Mouse (Mus musculus) spleen, adult 12 weeks (tissue): ENCODE measurements around the gene Atp11c.

Source experiments
- DNase-seq: peaks from one replicate; pipeline ENCODE4 v3.0.0; 2022; ENCODE audit warnings: low spot score

Atp11c gene

GRCm38 (mm10) chrX:60386852-60387251 is 205.6 kb downstream of the Atp11c start:
- DNase-seq = no peak

- no peak for DNase-seq
These were observed 210.8 kb downstream of the Atp11c start for GRCm38 (mm10) chrX:60381711-60382110.

GRCm38 (mm10) chrX:60380386-60380785 is 212.1 kb downstream of the Atp11c start:
- no peak for DNase-seq

GRCm38 (mm10) chrX:60348741-60349140 is 243.8 kb downstream of the Atp11c start:
- no peak for DNase-seq

- no peak for DNase-seq
These were observed 247.1 kb downstream of the Atp11c start for GRCm38 (mm10) chrX:60345447-60345846.

- no peak for DNase-seq
These were observed 247.5 kb downstream of the Atp11c start for GRCm38 (mm10) chrX:60344991-60345390.

GRCm38 (mm10) chrX:60329735-60330134 is 262.8 kb downstream of the Atp11c start:
- no peak for DNase-seq

- DNase-seq = no peak
These were observed 271.2 kb downstream of the Atp11c start for GRCm38 (mm10) chrX:60321321-60321720.

GRCm38 (mm10) chrX:60317661-60318060 is 274.8 kb downstream of the Atp11c start:
- DNase-seq = no peak

- no peak for DNase-seq
These were observed 300.2 kb downstream of the Atp11c start for GRCm38 (mm10) chrX:60292335-60292734.

- DNase-seq = no peak
These were observed 337.2 kb downstream of the Atp11c start for GRCm38 (mm10) chrX:60255346-60255745.

GRCm38 (mm10) chrX:60187726-60188125 is 404.8 kb downstream of the Atp11c start:
- no peak for DNase-seq

- DNase-seq = no peak
These were observed 409.9 kb downstream of the Atp11c start for GRCm38 (mm10) chrX:60182611-60183010.

- DNase-seq = no peak
These were observed 413.6 kb downstream of the Atp11c start, which contains the start of gene Mcf2 for GRCm38 (mm10) chrX:60178744-60179458. Mcf2 (minus strand) TSS chrX:60179089.

GRCm38 (mm10) chrX:60178025-60178743 is 414.3 kb downstream of the Atp11c start:
- DNase-seq = no peak
